Mouse (Mus musculus) MEL (cell line): Measurements from ENCODE around the gene Mta1. TPM values are rescaled to one million over a fixed set of nuclear protein-coding genes. Genes with fewer than 3 reads are reported as not detected.

Experiments
- DNase-seq: peaks from one replicate; pipeline ENCODE4 v3.0.0; 2011; ENCODE audit warnings: low read depth, low spot score
- H3K27ac ChIP-seq: 2 replicates; pipeline ENCODE4 v1.5.1; 2012; ENCODE audit warnings: low read depth, mild to moderate bottlenecking, control low read depth, low read length, moderate library complexity; ENCODE audit not compliant: control insufficient read depth
- H3K27me3 ChIP-seq, 2 experiments: fragments of 150-350 bp in 1 of 2; sonication (generic) in 1 of 2; 2 replicates each; pipeline ENCODE4 v1.6.1; 2012; ENCODE audit warnings: low read length in 2 of 2, mild to moderate bottlenecking in 2 of 2, improper control_type of control experiment in 1 of 2, moderate library complexity in 1 of 2; ENCODE audit not compliant: insufficient read depth in 2 of 2, control insufficient read depth in 1 of 2
- H3K36me3 ChIP-seq, 2 experiments: 2 replicates each; pipeline ENCODE4 v1.6.1; 2012 to 2014; ENCODE audit warnings: low read length in 2 of 2, improper control_type of control experiment in 1 of 2, inconsistent platforms in 1 of 2, mild to moderate bottlenecking in 1 of 2; ENCODE audit not compliant: insufficient read depth in 2 of 2, control insufficient read depth in 1 of 2
- H3K4me1 ChIP-seq, 2 experiments: fragments of 150-350 bp in 1 of 2; sonication (generic) in 1 of 2; 2 replicates each; pipeline ENCODE4 v1.6.1; 2012; ENCODE audit warnings: low read length in 2 of 2, improper control_type of control experiment in 1 of 2, mild to moderate bottlenecking in 1 of 2; ENCODE audit not compliant: insufficient read depth in 2 of 2, control insufficient read depth in 1 of 2
- H3K4me3 ChIP-seq, 2 experiments: fragments of 150-350 bp in 1 of 2; sonication (generic) in 1 of 2; 2 replicates each; pipeline ENCODE4 v1.5.1; 2012; ENCODE audit warnings: low read depth in 2 of 2, low read length in 2 of 2, mild to moderate bottlenecking in 2 of 2, moderate library complexity in 2 of 2, control low read depth in 1 of 2, improper control_type of control experiment in 1 of 2; ENCODE audit not compliant: control insufficient read depth in 1 of 2, insufficient read depth in 1 of 2
- H3K79me2 ChIP-seq: 2 replicates; pipeline ENCODE4 v1.6.1; 2012; ENCODE audit warnings: mild to moderate bottlenecking, low read length, moderate library complexity; ENCODE audit not compliant: control insufficient read depth, poor library complexity, insufficient read depth
- H3K9ac ChIP-seq: 2 replicates; pipeline ENCODE4 v1.6.1; 2012; ENCODE audit warnings: low read depth, mild to moderate bottlenecking, control low read depth, low read length, moderate library complexity; ENCODE audit not compliant: control insufficient read depth, poor library complexity, severe bottlenecking
- H3K9me3 ChIP-seq: fragments of 150-350 bp; sonication (generic); replicated peaks from 2 replicates; pipeline ENCODE4 v1.6.1; 2012; ENCODE audit warnings: mild to moderate bottlenecking, low read length, improper control_type of control experiment, moderate library complexity; ENCODE audit not compliant: insufficient read depth
- BHLHE40 ChIP-seq: IDR thresholded peaks from 2 replicates; pipeline ENCODE4 v1.6.1; 2012; ENCODE audit warnings: low read depth, mild to moderate bottlenecking, inconsistent platforms, low read length, improper control_type of control experiment, borderline replicate concordance
- CHD2 ChIP-seq: IDR thresholded peaks from 2 replicates; pipeline ENCODE4 v1.6.1; 2011; ENCODE audit warnings: low read length, improper control_type of control experiment
- CTCF ChIP-seq, 3 experiments: IDR thresholded peaks in 2 of 3; conservative IDR thresholded peaks in 1 of 3; 2 replicates each; pipeline ENCODE4 v1.5.1; 2011 to 2012; ENCODE audit warnings: low read length in 3 of 3, low read depth in 2 of 3, mild to moderate bottlenecking in 2 of 3, improper control_type of control experiment in 1 of 3, inconsistent platforms in 1 of 3, mixed read lengths in 1 of 3, moderate library complexity in 1 of 3; ENCODE audit not compliant: control insufficient read depth in 1 of 3, insufficient read depth in 1 of 3, poor library complexity in 1 of 3, severe bottlenecking in 1 of 3
- E2F4 ChIP-seq: IDR thresholded peaks from 2 replicates; pipeline ENCODE4 v1.6.1; 2011; ENCODE audit warnings: low read depth, low read length, improper control_type of control experiment, borderline replicate concordance
- ELF1 ChIP-seq: IDR thresholded peaks from 2 replicates; pipeline ENCODE4 v1.6.1; 2014; ENCODE audit warnings: low read depth, mild to moderate bottlenecking, inconsistent platforms, low read length, improper control_type of control experiment, moderate library complexity
- EP300 ChIP-seq, 2 experiments: IDR thresholded peaks; 2 replicates each; pipeline ENCODE4 v1.6.1; 2011; ENCODE audit warnings: improper control_type of control experiment in 2 of 2, low read length in 2 of 2, low read depth in 1 of 2, mild to moderate bottlenecking in 1 of 2
- ETS1 ChIP-seq: IDR thresholded peaks from 2 replicates; pipeline ENCODE4 v1.6.1; 2012; ENCODE audit warnings: low read depth, mild to moderate bottlenecking, inconsistent platforms, low read length, improper control_type of control experiment, moderate library complexity
- GABPA ChIP-seq: IDR thresholded peaks from 2 replicates; pipeline ENCODE4 v1.6.1; 2012; ENCODE audit warnings: low read depth, mild to moderate bottlenecking, inconsistent platforms, low read length, improper control_type of control experiment, moderate library complexity
- HCFC1 ChIP-seq: IDR thresholded peaks from 2 replicates; pipeline ENCODE4 v1.6.1; 2012; ENCODE audit warnings: low read depth, mild to moderate bottlenecking, inconsistent platforms, low read length, improper control_type of control experiment, moderate library complexity
- JUND ChIP-seq: IDR thresholded peaks from 2 replicates; pipeline ENCODE4 v1.6.1; 2011; ENCODE audit warnings: low read depth, mild to moderate bottlenecking, improper control_type of control experiment, low read length
- MAFK ChIP-seq: IDR thresholded peaks from 2 replicates; pipeline ENCODE4 v1.6.1; 2011; ENCODE audit warnings: low read depth, mild to moderate bottlenecking, low read length, improper control_type of control experiment, borderline replicate concordance
- MAX ChIP-seq: IDR thresholded peaks from 2 replicates; pipeline ENCODE4 v1.6.1; 2011; ENCODE audit warnings: low read length, improper control_type of control experiment
- MEF2A ChIP-seq: IDR thresholded peaks from 2 replicates; pipeline ENCODE4 v1.6.1; 2014; ENCODE audit warnings: low read depth, mild to moderate bottlenecking, inconsistent platforms, low read length, improper control_type of control experiment; ENCODE audit not compliant: poor library complexity, insufficient replicate concordance, severe bottlenecking; ENCODE audit errors: extremely low read depth
- MYC ChIP-seq: IDR thresholded peaks from 2 replicates; pipeline ENCODE4 v1.6.1; 2011; ENCODE audit warnings: low read depth, mild to moderate bottlenecking, low read length, improper control_type of control experiment, moderate library complexity
- NELFE ChIP-seq: IDR thresholded peaks from 2 replicates; pipeline ENCODE4 v1.6.1; 2011; ENCODE audit warnings: low read depth, low read length, improper control_type of control experiment
- NRF1 ChIP-seq: IDR thresholded peaks from 2 replicates; pipeline ENCODE4 v1.6.1; 2014; ENCODE audit warnings: low read depth, mild to moderate bottlenecking, inconsistent platforms, low read length, improper control_type of control experiment, moderate library complexity; ENCODE audit not compliant: poor library complexity, insufficient read depth, severe bottlenecking
- POLR2A ChIP-seq, 2 experiments: IDR thresholded peaks; 2 replicates each; pipeline ENCODE4 v1.6.1; 2011 to 2012; ENCODE audit warnings: low read length in 2 of 2, mild to moderate bottlenecking in 2 of 2, control low read depth in 1 of 2, improper control_type of control experiment in 1 of 2, low read depth in 1 of 2, moderate library complexity in 1 of 2; ENCODE audit not compliant: control insufficient read depth in 1 of 2, insufficient read depth in 1 of 2, poor library complexity in 1 of 2
- POLR2AphosphoS2 ChIP-seq: IDR thresholded peaks from 2 replicates; pipeline ENCODE4 v1.6.1; 2011; ENCODE audit warnings: low read length, improper control_type of control experiment
- SIN3A ChIP-seq: IDR thresholded peaks from 2 replicates; pipeline ENCODE4 v1.6.1; 2012; ENCODE audit warnings: low read length, improper control_type of control experiment, inconsistent platforms
- TAL1 ChIP-seq: IDR thresholded peaks from 2 replicates; pipeline ENCODE4 v1.6.1; 2012; ENCODE audit warnings: mild to moderate bottlenecking, inconsistent platforms, low read length, moderate library complexity, mixed read lengths
- TBP ChIP-seq: IDR thresholded peaks from 2 replicates; pipeline ENCODE4 v1.8.0; 2011; ENCODE audit warnings: low read depth, low read length, improper control_type of control experiment
- TCF12 ChIP-seq: IDR thresholded peaks from 2 replicates; pipeline ENCODE4 v1.6.1; 2014; ENCODE audit warnings: low read depth, mild to moderate bottlenecking, inconsistent platforms, low read length, improper control_type of control experiment, moderate library complexity
- UBTF ChIP-seq: IDR thresholded peaks from 2 replicates; pipeline ENCODE4 v1.6.1; 2012; ENCODE audit warnings: low read depth, mild to moderate bottlenecking, inconsistent platforms, low read length, improper control_type of control experiment, moderate library complexity, borderline replicate concordance; ENCODE audit not compliant: insufficient read depth
- USF1 ChIP-seq: IDR thresholded peaks from 2 replicates; pipeline ENCODE4 v1.6.1; 2014; ENCODE audit warnings: low read depth, mild to moderate bottlenecking, inconsistent platforms, low read length, improper control_type of control experiment, moderate library complexity
- ZNF384 ChIP-seq: IDR thresholded peaks from 2 replicates; pipeline ENCODE4 v1.6.1; 2012; ENCODE audit warnings: low read depth, mild to moderate bottlenecking, inconsistent platforms, low read length, improper control_type of control experiment
- polyA plus RNA-seq, 2 experiments: library from polyadenylated mRNA; stranded (reverse) in 1 of 2; unstranded in 1 of 2; fragments of >175 nt in 1 of 2; fragments of >200 nt in 1 of 2; gene quantifications; 2 replicates each; pipeline versions ENCODE4 v1.2.1 to v1.2.4; 2012; ENCODE audit warnings: low replicate concordance in 2 of 2, low read depth in 1 of 2; ENCODE audit not compliant: insufficient read length in 2 of 2, insufficient read depth in 1 of 2, missing spikeins in 1 of 2
- total RNA-seq: library from RNA; depleted of rRNA; stranded (reverse); fragments of 300-350 nt; gene quantifications from 2 replicates; pipeline ENCODE4 v1.2.3, GENCODE M21; 2012

Mta1 gene
- total and polyA plus RNA-seq, 3 experiments: 69.0 to 410 (median 99.5) TPM

- Histone ChIP-seq H3K4me1 (peaks cover 6 to 21% of the 10 kb centered on the region in 2 experiments), H3K27me3 (no peaks in the 10 kb centered on the region), H3K79me2 (peaks cover 10% of the 10 kb centered on the region), H3K4me3 (peak overlapping the region; percentile 47 to 70), H3K9ac (peak overlapping the region; percentile 73), H3K36me3 (peaks cover 0 to 8% of the 10 kb centered on the region in 2 experiments; a peak in 2 of 4 replicates), H3K9me3 (no peaks in the 10 kb centered on the region), H3K27ac (peak overlapping the region; percentile 25)
- TF ChIP-seq JUND (no peak), MAFK (no peak), POLR2A (IDR thresholded peaks at IDR 0.05; ENCODE audit: control insufficient read depth in 1 of 2, insufficient read depth in 1 of 2, low read depth in 1 of 2, low read length in 2 of 2, poor library complexity in 1 of 2) (no peak; a peak in 1 of 4 replicates), SIN3A (no peak), TAL1 (no peak), USF1 (no peak), GABPA (no peak), TBP (no peak), ETS1 (no peak), BHLHE40 (no peak), E2F4 (no peak), TCF12 (no peak), NELFE (no peak), MYC (no peak), NRF1 (no peak), MEF2A (no peak), UBTF (no peak), HCFC1 (no peak), ELF1 (no peak), MAX (no peak)
- peak; percentile 87 for DNase-seq
Observed at GRCm38 (mm10) chr12:113156540-113156929, 58.5 kb downstream of the Mta1 start.

DNA sequence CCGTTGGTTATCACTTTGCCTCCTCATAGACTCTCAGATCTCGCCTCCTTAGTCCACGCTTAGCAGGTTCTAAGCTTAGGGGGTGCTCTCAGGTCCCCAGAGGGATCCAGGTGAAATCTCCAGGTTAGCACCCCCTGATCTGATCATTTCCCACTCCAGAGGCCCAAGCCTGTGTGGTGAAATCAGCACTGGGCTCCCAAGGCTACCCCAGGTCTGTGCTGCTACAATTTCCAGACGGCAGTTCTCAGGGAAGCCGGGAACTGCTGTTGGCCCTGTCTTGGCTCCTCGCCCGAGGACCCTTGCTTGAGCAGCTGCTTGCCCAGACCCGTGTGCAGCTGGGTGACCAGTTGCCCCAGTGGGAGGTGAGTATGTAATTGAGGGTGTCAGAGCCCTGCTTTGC, 58.9 kb downstream of the Mta1 start:
- Histone ChIP-seq H3K27ac (no peak overlapping the region; the same call in 1 of the 2 replicates), H3K27me3 (no peaks in the 10 kb centered on the region), H3K36me3 (peaks cover 0 to 8% of the 10 kb centered on the region in 2 experiments; a peak in 2 of 4 replicates), H3K9me3 (no peaks in the 10 kb centered on the region), H3K4me3 (peak overlapping the region; percentile 47 to 70), H3K4me1 (peaks cover 6 to 21% of the 10 kb centered on the region in 2 experiments), H3K9ac (peak overlapping the region; percentile 73), H3K79me2 (peaks cover 10% of the 10 kb centered on the region)
- TF ChIP-seq POLR2AphosphoS2 (no peak), CTCF (IDR thresholded peaks at IDR 0.05 in 2 of 3, conservative IDR thresholded peaks at IDR 0.05 in 1 of 3; ENCODE audit: control insufficient read depth in 1 of 3, insufficient read depth in 1 of 3, low read depth in 2 of 3, low read length in 3 of 3, poor library complexity in 1 of 3, severe bottlenecking in 1 of 3) (no peak), GABPA (no peak), ZNF384 (no peak), EP300 (IDR thresholded peaks at IDR 0.05; ENCODE audit: low read depth in 1 of 2, low read length in 2 of 2) (no peak), CHD2 (no peak), TAL1 (no peak)
- DNase-seq: no peak
